Mouse (Mus musculus): ENCODE data around the gene Rffl. TPM values are rescaled to one million over a fixed set of nuclear protein-coding genes. Genes with fewer than 3 reads are reported as not detected.
A peak's percentile ranks its signal among the peaks of the same experiment; 100 is the strongest.

The Rffl gene
- 7.5 and 7.9 TPM in 2 replicates for polyA plus RNA-seq (2016; fragmentation: Nextera tagmentation; extraction: Ambion mirVana)

GRCm38 (mm10) chr11:82871031-82871446 is at the start of gene Rffl:
Rffl (minus strand) TSS chr11:82871210.
- Histone ChIP-seq H3K36me3 (no peaks in the 10 kb centered on the region), H3K27me3 (ENCODE audit: insufficient read depth, poor library complexity, severe bottlenecking) (no peaks in the 10 kb centered on the region), H3K9me3 (no peaks in the 10 kb centered on the region), H3K27ac (peak within 1 kb of the TSS; percentile 89), H3K4me3 (peak within 1 kb of the TSS; percentile 88), H3K4me1 (peaks cover 17% of the 10 kb centered on the region; the same call in 1 of the 2 replicates)
- DNase-seq (ENCODE audit: low spot score) = peak; percentile 94
- WGBS = under 1% methylated on average over 43 of the region's 43 CpGs

- Histone ChIP-seq H3K9me3 (no peaks in the 10 kb centered on the region), H3K27ac (no peak overlapping the region), H3K27me3 (ENCODE audit: insufficient read depth, poor library complexity, severe bottlenecking) (0 out of 2 replicates have a peak, but pooled peaks cover 5% of the 10 kb centered on the region), H3K4me1 (peaks cover 13% of the 10 kb centered on the region), H3K36me3 (peaks cover 87% of the 10 kb centered on the region), H3K4me3 (no peak overlapping the region)
- no peak for DNase-seq (ENCODE audit: low spot score)
- WGBS = 55% methylated on average over 10 of the region's 10 CpGs
Observed at GRCm38 (mm10) chr11:82920768-82921167, 49.8 kb upstream of the Rffl start.

- no peaks in the 10 kb centered on the region for H3K27me3 ChIP-seq (ENCODE audit: insufficient read depth, poor library complexity, severe bottlenecking)
- H3K36me3 ChIP-seq = peaks cover 50% of the 10 kb centered on the region
- 8% methylated on average over 16 of the region's 16 CpGs for WGBS
- H3K4me3 ChIP-seq = peak overlapping the region; percentile 33
- DNase-seq (ENCODE audit: low spot score) = peak; percentile 89
- H3K9me3 ChIP-seq = no peaks in the 10 kb centered on the region
- H3K27ac ChIP-seq = 0 out of 2 replicates have a peak overlapping the region, but pooled peaks have one; percentile 16
- peaks cover 45% of the 10 kb centered on the region for H3K4me1 ChIP-seq
Observed at GRCm38 (mm10) chr11:82914711-82915352, 43.8 kb upstream of the Rffl start.

- DNase-seq (ENCODE audit: low spot score) = peak; percentile 94
- WGBS = 22% methylated on average over 11 of the region's 11 CpGs
- Histone ChIP-seq H3K27me3 (ENCODE audit: insufficient read depth, poor library complexity, severe bottlenecking) (no peaks in the 10 kb centered on the region), H3K36me3 (peaks cover 31% of the 10 kb centered on the region), H3K9me3 (no peaks in the 10 kb centered on the region), H3K4me3 (peak overlapping the region; percentile 64), H3K4me1 (peaks cover 64% of the 10 kb centered on the region), H3K27ac (peak overlapping the region; percentile 94)
Observed at GRCm38 (mm10) chr11:82910679-82911389, 39.8 kb upstream of the Rffl start.

- H3K4me1 ChIP-seq = peaks cover 64% of the 10 kb centered on the region
- H3K4me3 ChIP-seq = peak within 1 kb of the TSS; percentile 64
Observed at GRCm38 (mm10) chr11:82910250-82910649, 39.2 kb upstream of the Rffl start, which contains the start of gene Unc45b. Unc45b (plus strand) TSS chr11:82910550.

GRCm38 (mm10) chr11:82908608-82908989 is 37.6 kb upstream of the Rffl start:
- H3K4me1 ChIP-seq = peaks cover 53% of the 10 kb centered on the region
- DNase-seq (ENCODE audit: low spot score) = no peak
- no peaks in the 10 kb centered on the region for H3K27me3 ChIP-seq (ENCODE audit: insufficient read depth, poor library complexity, severe bottlenecking)
- H3K4me3 ChIP-seq = peak overlapping the region; percentile 85
- H3K36me3 ChIP-seq = peaks cover 39% of the 10 kb centered on the region
- H3K27ac ChIP-seq = peak overlapping the region; percentile 88
- WGBS = 53% methylated on average over 5 of the region's 10 CpGs
- H3K9me3 ChIP-seq = no peaks in the 10 kb centered on the region

More at GRCm38 (mm10) chr11:82910250-82910649, 39.2 kb upstream of the Rffl start, which contains the start of gene Unc45b:
- DNase-seq (ENCODE audit: low spot score) = no peak
- Histone ChIP-seq H3K36me3 (peaks cover 32% of the 10 kb centered on the region), H3K27me3 (ENCODE audit: insufficient read depth, poor library complexity, severe bottlenecking) (no peaks in the 10 kb centered on the region), H3K9me3 (no peaks in the 10 kb centered on the region), H3K27ac (peak within 1 kb of the TSS; percentile 94)
- WGBS = 55% methylated on average over 4 of the region's 4 CpGs

GRCm38 (mm10) chr11:82907651-82908607 is 36.9 kb upstream of the Rffl start, which contains the start of gene Nle1:
Nle1 (minus strand) TSS chr11:82908411.
- 1% methylated on average over 73 of the region's 73 CpGs for WGBS
- Histone ChIP-seq H3K27me3 (ENCODE audit: insufficient read depth, poor library complexity, severe bottlenecking) (no peaks in the 10 kb centered on the region), H3K4me1 (peaks cover 48% of the 10 kb centered on the region), H3K4me3 (peak within 1 kb of the TSS; percentile 85), H3K36me3 (peaks cover 41% of the 10 kb centered on the region), H3K27ac (peak within 1 kb of the TSS; percentile 88), H3K9me3 (no peaks in the 10 kb centered on the region)
- peak; percentile 94 for DNase-seq (ENCODE audit: low spot score)

- Histone ChIP-seq H3K4me1 (peaks cover 35% of the 10 kb centered on the region), H3K27me3 (ENCODE audit: insufficient read depth, poor library complexity, severe bottlenecking) (no peaks in the 10 kb centered on the region), H3K27ac (no peak overlapping the region), H3K4me3 (no peak overlapping the region), H3K36me3 (peaks cover 62% of the 10 kb centered on the region), H3K9me3 (no peaks in the 10 kb centered on the region)
- 90% methylated on average over 5 of the region's 5 CpGs for WGBS
- no peak for DNase-seq (ENCODE audit: low spot score)
Observed at GRCm38 (mm10) chr11:82905816-82906215, 34.8 kb upstream of the Rffl start.

- WGBS = 64% methylated on average over 8 of the region's 8 CpGs
- Histone ChIP-seq H3K27ac (no peak overlapping the region), H3K27me3 (ENCODE audit: insufficient read depth, poor library complexity, severe bottlenecking) (no peaks in the 10 kb centered on the region), H3K36me3 (peaks cover 70% of the 10 kb centered on the region), H3K9me3 (no peaks in the 10 kb centered on the region), H3K4me1 (peaks cover 27% of the 10 kb centered on the region), H3K4me3 (no peak overlapping the region)
- no peak for DNase-seq (ENCODE audit: low spot score)
Observed at GRCm38 (mm10) chr11:82904952-82905351, 33.9 kb upstream of the Rffl start.

GRCm38 (mm10) chr11:82901606-82902310 is 30.7 kb upstream of the Rffl start:
- Histone ChIP-seq H3K4me3 (no peak overlapping the region), H3K4me1 (peaks cover 7% of the 10 kb centered on the region; the same call in 1 of the 2 replicates), H3K9me3 (no peaks in the 10 kb centered on the region), H3K36me3 (peaks cover 83% of the 10 kb centered on the region), H3K27ac (no peak overlapping the region), H3K27me3 (ENCODE audit: insufficient read depth, poor library complexity, severe bottlenecking) (no peaks in the 10 kb centered on the region)
- DNase-seq (ENCODE audit: low spot score) = no peak
- WGBS = 95% methylated on average over 20 of the region's 20 CpGs

GRCm38 (mm10) chr11:82899720-82900119 is 28.7 kb upstream of the Rffl start:
- 87% methylated on average over 5 of the region's 5 CpGs for whole genome bisulfite sequencing

GRCm38 (mm10) chr11:82897478-82897877 is 26.5 kb upstream of the Rffl start:
- Histone ChIP-seq H3K27me3 (ENCODE audit: insufficient read depth, poor library complexity, severe bottlenecking) (0 out of 2 replicates have a peak, but pooled peaks cover 2% of the 10 kb centered on the region), H3K27ac (no peak overlapping the region), H3K4me1 (no peaks in the 10 kb centered on the region), H3K9me3 (no peaks in the 10 kb centered on the region), H3K36me3 (peaks cover 41% of the 10 kb centered on the region), H3K4me3 (no peak overlapping the region)
- no peak for DNase-seq (ENCODE audit: low spot score)
- 83% methylated on average over 10 of the region's 10 CpGs for WGBS

More at GRCm38 (mm10) chr11:82899720-82900119, 28.7 kb upstream of the Rffl start:
- Histone ChIP-seq H3K4me1 (no peaks in the 10 kb centered on the region), H3K9me3 (no peaks in the 10 kb centered on the region), H3K36me3 (peaks cover 63% of the 10 kb centered on the region), H3K27ac (no peak overlapping the region), H3K27me3 (ENCODE audit: insufficient read depth, poor library complexity, severe bottlenecking) (no peaks in the 10 kb centered on the region), H3K4me3 (no peak overlapping the region)
- no peak for DNase-seq (ENCODE audit: low spot score)
